ENCODE assay signal across 29 mouse cellular contexts in the genomic region with DNA sequence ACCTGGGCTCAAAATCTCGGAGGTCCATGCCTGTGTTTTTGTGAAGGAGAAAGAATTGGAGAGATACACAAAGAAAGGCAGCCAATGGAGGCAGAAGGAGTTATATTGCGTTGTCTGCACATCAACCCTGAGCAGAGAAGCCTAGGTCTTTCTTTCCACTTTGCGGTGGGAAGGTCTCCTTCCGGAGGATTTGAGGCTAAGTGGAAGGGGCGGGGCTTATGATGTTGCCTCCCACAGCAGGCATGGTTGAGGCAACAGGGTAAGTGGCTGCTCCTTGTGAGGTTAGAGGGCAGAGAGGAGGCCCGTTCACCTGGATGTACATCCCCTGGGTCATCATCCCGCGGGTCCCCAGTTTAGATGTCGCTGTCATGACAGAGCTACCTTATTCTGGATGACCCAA. TPM values are rescaled to one million over a fixed set of nuclear protein-coding genes. Genes with fewer than 3 reads are reported as not detected.
A peak's percentile ranks its signal among the peaks of the same experiment; 100 is the strongest.
DNase-seq lines count a peak whose midpoint lies in the region; TF ChIP-seq lines count a peak whose summit lies in the region.
"Had no signal": no experiment of that assay in that cellular context is flagged by ENCODE, and none has a peak within 500 bp of the region (broad histone marks: within the 10 kb centered on the region; RNA-seq: fewer than 3 reads in every experiment).

No protein-coding gene starts in this region.

- no peak for TF ChIP-seq CTCF in thymus, adult 2 months (IDR thresholded peaks at IDR 0.05; ENCODE audit: borderline replicate concordance, control insufficient read depth, extremely low read depth, insufficient read depth, low read length, poor library complexity)

- no peak overlapping the region for H3K27ac ChIP-seq in thymus, adult 2 months (ENCODE audit: control insufficient read depth, insufficient read depth, low read length)
- H3K27ac ChIP-seq: embryonic facial prominence, embryonic 12.5 days; forebrain, embryonic 13.5 days; hindbrain, embryonic 12.5 days; limb, embryonic 10.5 days; liver, embryonic 15.5 days; lung, embryonic 15.5 days; macrophage; neural tube, embryonic 15.5 days had no signal

- peak; percentile 34 for DNase-seq in thymus, adult 2 months
- DNase-seq in thymus, adult 18-20 months = no peak
- DNase-seq in c-Kit-positive CD71-negative TER-119-negative erythroid progenitor cells, embryonic 14.5 days (ENCODE audit: low read depth) = peak; percentile 28
- DNase-seq in naive thymus-derived CD4-positive, alpha-beta T cell, adult 2 months (ENCODE audit: low read depth) = peak; percentile 43
- DNase-seq in left cerebral cortex, postnatal 36 days (ENCODE audit: low spot score in 2 of 2) = no peak
- no peak for DNase-seq in kidney, adult 9 months
- DNase-seq in lung, postnatal 10 days = no peak
- no peak for DNase-seq in ovary, adult 18-20 months (ENCODE audit: low spot score)
- DNase-seq: adrenal gland, adult 8-10 months; cerebellum, adult 18-20 months; cerebellum, postnatal 14 days; gastrocnemius, postnatal 10 days; heart, adult 11 months; heart, postnatal 10 days; kidney, adult 11 months; kidney, postnatal 10 days; liver had no signal

- WGBS in thymus, adult 2 months = 41% methylated on average over 9 of the region's 9 CpGs

- intact Hi-C loops in left cerebral cortex, postnatal 36 days (cut with DNase I) = no loop called here

- H3K4me1 ChIP-seq in thymus, adult 2 months (replicated peaks; ENCODE audit: control insufficient read depth, insufficient read depth, low read length) = peaks cover 23% of the 10 kb centered on the region
- H3K4me1 ChIP-seq: liver, embryonic 15.5 days had no signal

- H3K4me3 ChIP-seq in thymus, adult 2 months (ENCODE audit: control insufficient read depth, insufficient read depth, low read length) = no peak overlapping the region
- H3K4me3 ChIP-seq: embryonic facial prominence, embryonic 12.5 days; forebrain, embryonic 13.5 days; heart, embryonic 12.5 days; hindbrain, embryonic 12.5 days; limb, embryonic 10.5 days; liver, embryonic 15.5 days; lung, embryonic 15.5 days; neural tube, embryonic 15.5 days had no signal

- no peaks in the 10 kb centered on the region for H3K36me3 ChIP-seq in thymus, adult 2 months (ENCODE audit: control insufficient read depth, insufficient read depth, low read length)
- H3K36me3 ChIP-seq: embryonic facial prominence, embryonic 12.5 days; heart, embryonic 12.5 days; hindbrain, embryonic 12.5 days; limb, embryonic 10.5 days; liver, embryonic 15.5 days; lung, embryonic 15.5 days; neural tube, embryonic 15.5 days had no signal

- peaks cover 11% of the 10 kb centered on the region; the same call in 1 of the 2 replicates for H3K27me3 ChIP-seq in thymus, adult 2 months (ENCODE audit: control insufficient read depth, insufficient read depth, low read length)

- TF ChIP-seq POLR2A in thymus, adult 2 months (IDR thresholded peaks at IDR 0.05; ENCODE audit: control insufficient read depth, extremely low read depth, insufficient read depth, low read length, poor library complexity) = no peak

RNA-seq across cellular contexts. Expression of gene Neurog1, which starts 32.7 kb away (rescaled TPM):
- 0.17 and 0.24 TPM in 2 replicates for polyA plus RNA-seq in thymus, adult 2 months (2012; rRNA removed)
- not detected for total RNA-seq in left cerebral cortex, postnatal 36 days (2021)
- total RNA-seq: adrenal gland, adult 8-10 months; gastrocnemius, postnatal 10 days; heart, postnatal 10 days; layer of hippocampus, postnatal 10 days; left cerebral cortex, adult 8-10 months; midbrain, postnatal 0 days had no signal
- polyA plus RNA-seq: heart, embryonic 12.5 days; limb, embryonic 10.5 days; liver, embryonic 15.5 days; lung, embryonic 15.5 days; macrophage; midbrain, postnatal 0 days had no signal

RNA-seq across cellular contexts. Expression of gene Tifab, which starts 40.6 kb away (rescaled TPM):
- polyA plus RNA-seq in thymus, adult 2 months (2012; rRNA removed) = 8.3 and 9.4 TPM in 2 replicates
- 1 to 10 TPM; 1.8 to 2.3 TPM for total RNA-seq in left cerebral cortex, postnatal 36 days (2021)

Comparison
In these comparisons a context has a peak if more than half of its experiments do, and no peak if none do; other contexts are left out.
1. DNase-seq: peak in thymus, adult 2 months (single experiment), c-Kit-positive CD71-negative TER-119-negative erythroid progenitor cells, embryonic 14.5 days (single experiment) and naive thymus-derived CD4-positive, alpha-beta T cell, adult 2 months (single experiment); none in thymus, adult 18-20 months (0 of 2), left cerebral cortex, postnatal 36 days (0 of 2), kidney, adult 9 months (single experiment), lung, postnatal 10 days (single experiment) and ovary, adult 18-20 months (single experiment).